Mouse (Mus musculus): ENCODE results near the gene Pus7.

DNA sequence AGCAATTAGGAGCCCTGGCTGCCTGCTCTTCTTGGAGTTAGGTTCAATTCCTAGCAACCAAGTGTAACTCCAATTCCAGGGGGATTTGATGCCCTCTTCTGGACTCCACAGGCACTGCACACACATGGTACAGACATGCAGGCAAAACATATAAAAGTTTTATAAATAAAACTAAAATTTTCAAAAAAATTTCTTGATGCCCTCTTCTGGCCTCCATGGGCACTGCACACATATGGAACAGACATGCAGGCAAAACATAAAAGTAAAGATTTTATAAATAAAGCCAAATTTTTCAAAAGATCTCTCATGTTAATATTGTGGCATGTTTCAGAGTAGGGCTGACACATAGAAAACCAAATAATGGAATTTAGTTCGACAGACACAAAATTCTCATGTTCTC lies 73.8 kb downstream of the Pus7 start:
- TF ChIP-seq CTCF (conservative IDR thresholded peaks at IDR 0.05; ENCODE audit: low read length), result no peak
- TF ChIP-seq POU5F1 (IDR thresholded peaks at IDR 0.05; ENCODE audit: borderline replicate concordance, low read length), result no peak
- no peak for TF ChIP-seq NANOG (IDR thresholded peaks at IDR 0.05; ENCODE audit: borderline replicate concordance, low read length)

Measured in E14TG2a.4 (cell line).